Mouse (Mus musculus) thymus, postnatal 0 days (tissue): ENCODE data around the gene Fabp7. TPM values are rescaled to one million over a fixed set of nuclear protein-coding genes. Genes with fewer than 3 reads are reported as not detected.

Experiments
- DNase-seq: peaks from one replicate; pipeline ENCODE4 v3.0.0-alpha.2; 2015; ENCODE audit warnings: low spot score
- polyA plus RNA-seq: library from polyadenylated mRNA; unstranded; fragments of >200 nt; fragmentation: Nextera tagmentation; extraction: Ambion mirVana; gene quantifications from 2 replicates; pipeline ENCODE4 v1.2.1, GENCODE M21; 2015

The Fabp7 gene
- 0.99 and 1.5 TPM in 2 replicates for polyA plus RNA-seq

GRCm38 (mm10) chr10:57784876-57785150, at the start of gene Fabp7:
TSS of gene Fabp7 (plus strand) at chr10:57784881.
- no peak for DNase-seq

- DNase-seq = no peak
Observed at GRCm38 (mm10) chr10:57740733-57741132, 43.9 kb upstream of the Fabp7 start.

GRCm38 (mm10) chr10:57741351-57741750, 43.3 kb upstream of the Fabp7 start:
- no peak for DNase-seq

GRCm38 (mm10) chr10:57743045-57743444, 41.6 kb upstream of the Fabp7 start:
- DNase-seq = no peak

GRCm38 (mm10) chr10:57743606-57744016, 41.1 kb upstream of the Fabp7 start:
- DNase-seq = peak; percentile 84

GRCm38 (mm10) chr10:57744128-57744765, 40.4 kb upstream of the Fabp7 start:
- peak; percentile 21 for DNase-seq

- no peak for DNase-seq
Observed at GRCm38 (mm10) chr10:57745452-57745851, 39.2 kb upstream of the Fabp7 start.

GRCm38 (mm10) chr10:57747127-57747526, 37.6 kb upstream of the Fabp7 start:
- DNase-seq = no peak

- peak; percentile 81 for DNase-seq
Observed at GRCm38 (mm10) chr10:57753343-57753742, 31.3 kb upstream of the Fabp7 start.

- no peak for DNase-seq
Observed at GRCm38 (mm10) chr10:57755201-57755736, 29.4 kb upstream of the Fabp7 start.

GRCm38 (mm10) chr10:57758999-57759398, 25.7 kb upstream of the Fabp7 start:
- DNase-seq = no peak

GRCm38 (mm10) chr10:57760694-57761093, 24.0 kb upstream of the Fabp7 start:
- no peak for DNase-seq

GRCm38 (mm10) chr10:57763044-57763443, 21.6 kb upstream of the Fabp7 start:
- no peak for DNase-seq

GRCm38 (mm10) chr10:57783289-57784130, 1.2 kb upstream of the Fabp7 start:
- no peak for DNase-seq

- no peak for DNase-seq
Observed at GRCm38 (mm10) chr10:57784131-57784875, 378 bp upstream of the Fabp7 start.

GRCm38 (mm10) chr10:57785552-57785951, 871 bp downstream of the Fabp7 start:
- no peak for DNase-seq

- no peak for DNase-seq
Observed at GRCm38 (mm10) chr10:57792957-57793356, 8.3 kb downstream of the Fabp7 start.

GRCm38 (mm10) chr10:57794018-57794417, 9.3 kb downstream of the Fabp7 start, which contains the start of gene Smpdl3a:
TSS of gene Smpdl3a (plus strand) at chr10:57794335.
- DNase-seq = no peak

GRCm38 (mm10) chr10:57794491-57795461, 10.1 kb downstream of the Fabp7 start:
- DNase-seq = peak; percentile 56

- peak; percentile 27 for DNase-seq
Observed at GRCm38 (mm10) chr10:57795542-57795941, 10.9 kb downstream of the Fabp7 start.

- peak; percentile 64 for DNase-seq
Observed at GRCm38 (mm10) chr10:57796057-57796456, 11.4 kb downstream of the Fabp7 start.
